Mouse (Mus musculus) layer of hippocampus, postnatal 36 days (tissue): Measurements from ENCODE around the gene Taok2. TPM values are rescaled to one million over a fixed set of nuclear protein-coding genes. Genes with fewer than 3 reads are reported as not detected.

ENCODE experiments used
- DNase-seq, 2 experiments: peaks; one replicate each; pipeline ENCODE4 v3.0.0; 2022
- total RNA-seq, 2 experiments: library from RNA; stranded (reverse); gene quantifications; 2 replicates each; pipeline ENCODE4 v1.2.3; 2021

The Taok2 gene
- total RNA-seq, 2 experiments from 2014 or later = 151 to 165 TPM

GRCm38 (mm10) chr7:126869780-126870519 is 14.6 kb downstream of the Taok2 start:
- DNase-seq = no peak

GRCm38 (mm10) chr7:126868003-126868402 is 16.5 kb downstream of the Taok2 start:
- no peak for DNase-seq

- no peak for DNase-seq
Observed at GRCm38 (mm10) chr7:126867534-126867933, 17.0 kb downstream of the Taok2 start.

GRCm38 (mm10) chr7:126863791-126864190 is 20.7 kb downstream of the Taok2 start:
- no peak for DNase-seq

- DNase-seq = peak; percentile 92
Observed at GRCm38 (mm10) chr7:126862147-126862784, 22.2 kb downstream of the Taok2 start, which contains the start of gene Ino80e. TSS of gene Ino80e (minus strand) at chr7:126862377.

- peak; percentile 94 to 95 for DNase-seq
Observed at GRCm38 (mm10) chr7:126861429-126862130, 22.9 kb downstream of the Taok2 start, which contains the start of gene Hirip3. TSS of gene Hirip3 (plus strand) at chr7:126861972.

GRCm38 (mm10) chr7:126860987-126861386 is 23.5 kb downstream of the Taok2 start:
- no peak for DNase-seq

- no peak for DNase-seq
Observed at GRCm38 (mm10) chr7:126856741-126857420, 27.6 kb downstream of the Taok2 start.

- DNase-seq = no peak
Observed at GRCm38 (mm10) chr7:126855641-126856040, 28.9 kb downstream of the Taok2 start.

- DNase-seq = no peak
Observed at GRCm38 (mm10) chr7:126853454-126853853, 31.0 kb downstream of the Taok2 start.

- no peak for DNase-seq
Observed at GRCm38 (mm10) chr7:126851192-126851591, 33.3 kb downstream of the Taok2 start.

GRCm38 (mm10) chr7:126850161-126850560 is 34.3 kb downstream of the Taok2 start:
- no peak for DNase-seq

GRCm38 (mm10) chr7:126848794-126849193 is 35.7 kb downstream of the Taok2 start:
- no peak for DNase-seq

- no peak for DNase-seq
Observed at GRCm38 (mm10) chr7:126847421-126848398, 36.8 kb downstream of the Taok2 start.

GRCm38 (mm10) chr7:126847116-126847420 is 37.4 kb downstream of the Taok2 start, which contains the start of gene Doc2a:
TSS of gene Doc2a (plus strand) at chr7:126847416.
- DNase-seq = no peak

GRCm38 (mm10) chr7:126845516-126845915 is 39.0 kb downstream of the Taok2 start:
- no peak for DNase-seq

GRCm38 (mm10) chr7:126843276-126843675 is 41.2 kb downstream of the Taok2 start:
- no peak for DNase-seq

- no peak for DNase-seq
Observed at GRCm38 (mm10) chr7:126833294-126833693, 51.2 kb downstream of the Taok2 start.

GRCm38 (mm10) chr7:126832036-126832598 is 52.4 kb downstream of the Taok2 start:
- DNase-seq = peak; percentile 71 to 72

GRCm38 (mm10) chr7:126831539-126831938 is 53.0 kb downstream of the Taok2 start, which contains the start of gene 4930451I11Rik:
TSS of gene 4930451I11Rik (minus strand) at chr7:126831639.
- no peak for DNase-seq

GRCm38 (mm10) chr7:126825952-126826351 is 58.6 kb downstream of the Taok2 start:
- no peak for DNase-seq
